Comparison of ENCODE assay signal across 8 mouse cellular contexts in the genomic region with DNA sequence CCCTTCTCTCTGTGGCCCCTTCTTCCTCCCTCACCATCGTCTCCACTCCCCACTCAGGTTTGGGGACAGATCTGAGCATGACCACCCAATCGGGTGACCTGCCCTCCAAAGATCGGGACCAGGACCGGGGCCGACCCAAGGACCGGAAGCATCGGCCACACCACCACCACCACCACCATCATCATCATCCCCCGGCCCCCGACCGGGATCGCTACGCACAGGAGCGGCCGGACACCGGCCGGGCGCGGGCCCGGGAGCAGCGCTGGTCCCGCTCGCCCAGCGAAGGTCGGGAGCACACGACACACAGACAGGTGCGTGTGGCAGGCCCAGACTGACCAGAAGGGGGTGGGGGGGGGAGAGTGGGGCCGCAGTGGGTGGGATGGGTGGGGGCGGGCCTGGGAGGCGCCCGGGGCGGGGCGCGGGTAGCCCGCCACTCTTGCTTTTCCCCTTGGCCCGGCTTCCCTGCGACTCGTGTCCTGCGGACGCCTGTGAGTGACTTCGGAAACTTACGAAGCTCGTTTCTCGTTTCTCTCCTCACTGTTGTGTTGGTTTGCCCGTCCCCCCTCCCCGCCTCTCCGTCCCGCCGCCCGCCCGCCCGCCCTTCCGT. TPM values are rescaled to one million over a fixed set of nuclear protein-coding genes. Genes with fewer than 3 reads are reported as not detected.
DNase-seq lines count a peak whose midpoint lies in the region; ATAC-seq and TF ChIP-seq lines count a peak whose summit lies in the region.

No protein-coding gene starts in this region.

- ATAC-seq in forebrain, embryonic 12.5 days (ENCODE audit: low FRiP score), result peak; percentile 37

- no peak for DNase-seq in heart, adult 2 months
- no peak for DNase-seq in heart, postnatal 25 days (ENCODE audit: low spot score)
- peak; percentile 54 for DNase-seq in adrenal gland, postnatal 14 days
- peak; percentile 50 for DNase-seq in induced T-regulatory cell, adult 2 months (ENCODE audit: low read depth)
- peak; percentile 47 to 57 for DNase-seq in lung, postnatal 4 days
- DNase-seq in splenic B cell, adult 2 months (ENCODE audit: low read depth, low spot score), result peak; percentile 31
- DNase-seq in left cerebral cortex, adult 11 months (ENCODE audit: low spot score), result no peak

- peak overlapping the region; percentile 87 for H3K9ac ChIP-seq in heart, adult 2 months (ENCODE audit: low read depth, low read length)
- H3K9ac ChIP-seq in forebrain, embryonic 12.5 days, result peak overlapping the region; percentile 86

- TF ChIP-seq CTCF in heart, adult 2 months (IDR thresholded peaks at IDR 0.05), result no peak

- no peaks in the 10 kb centered on the region for H3K36me3 ChIP-seq in heart, adult 2 months (ENCODE audit: control insufficient read depth, insufficient read depth, low read length)
- no peaks in the 10 kb centered on the region for H3K36me3 ChIP-seq in forebrain, embryonic 12.5 days (replicated peaks)
- H3K36me3 ChIP-seq in splenic B cell, adult 2 months (ENCODE audit: control insufficient read depth, insufficient read depth, low read length, poor library complexity, severe bottlenecking), result no peaks in the 10 kb centered on the region

- H3K4me3 ChIP-seq in heart, adult 2 months, result peak overlapping the region; percentile 66
- peak overlapping the region; percentile 62 for H3K4me3 ChIP-seq in forebrain, embryonic 12.5 days (replicated peaks)

- H3K27me3 ChIP-seq in heart, adult 2 months (ENCODE audit: control insufficient read depth, insufficient read depth, low read length), result no peaks in the 10 kb centered on the region
- H3K27me3 ChIP-seq in forebrain, embryonic 12.5 days, result no peaks in the 10 kb centered on the region
- no peaks in the 10 kb centered on the region for H3K27me3 ChIP-seq in splenic B cell, adult 2 months (ENCODE audit: control insufficient read depth, insufficient read depth, low read length, poor library complexity, severe bottlenecking)

- no peak for TF ChIP-seq POLR2A in heart, adult 2 months (IDR thresholded peaks at IDR 0.05; ENCODE audit: insufficient read depth, low read depth, low read length)

- intact Hi-C loops in heart, adult 2 months (cut with DNase I), result loop anchor here (1.0 to 2.0 kb wide), 3 partner anchors 22 to 44 kb away; no protein-coding TSS in a partner anchor
- intact Hi-C loops in heart, postnatal 25 days (cut with DNase I), result loop anchor here (2.0 to 5.0 kb wide), 4 partner anchors 16 to 174 kb away; partner anchors contain the start of genes Nacc1 and Trmt1

- H3K4me1 ChIP-seq in heart, adult 2 months (ENCODE audit: control insufficient read depth, insufficient read depth, low read length), result peaks cover 3% of the 10 kb centered on the region
- H3K4me1 ChIP-seq in forebrain, embryonic 12.5 days, result peaks cover 41% of the 10 kb centered on the region

- H3K4me2 ChIP-seq in forebrain, embryonic 12.5 days, result peak overlapping the region; percentile 83

- no peaks in the 10 kb centered on the region for H3K9me3 ChIP-seq in forebrain, embryonic 12.5 days

- no peaks in the 10 kb centered on the region for H3K79me2 ChIP-seq in heart, adult 2 months (replicated peaks; ENCODE audit: control insufficient read depth, insufficient read depth, low read length)

- H3K27ac ChIP-seq in heart, adult 2 months, result peak overlapping the region; percentile 91
- peak overlapping the region; percentile 94 for H3K27ac ChIP-seq in forebrain, embryonic 12.5 days

- WGBS in heart, adult 2 months, result 2% methylated on average over 46 of the region's 52 CpGs
- WGBS in forebrain, embryonic 12.5 days, result under 1% methylated on average over 45 of the region's 52 CpGs

- TF ChIP-seq EP300 in heart, adult 2 months (IDR thresholded peaks at IDR 0.05; ENCODE audit: insufficient read depth, low read depth, low read length), result no peak

RNA-seq across cellular contexts. Expression of gene Ier2, which starts 24.0 kb away (rescaled TPM):
- total RNA-seq in heart, adult 2 months (2021), result 10 to 100 TPM; 11.8 to 13.0 TPM
- polyA plus RNA-seq in heart, adult 2 months (2012; rRNA removed), result 6.8 and 8.1 TPM in 2 replicates
- 10 to 100 TPM; 14.3 to 18.3 TPM for total RNA-seq in heart, postnatal 25 days (2021)
- total RNA-seq in adrenal gland, postnatal 14 days (2021), result 45.5 and 55.7 TPM in 2 replicates
- 53.7 and 62.2 TPM in 2 replicates for polyA plus RNA-seq in forebrain, embryonic 12.5 days (2016; fragmentation: Nextera tagmentation; extraction: Ambion mirVana)

RNA-seq across cellular contexts. Expression of gene Trmt1, which starts 47.4 kb away (rescaled TPM):
- 10 to 100 TPM; 32.0 to 37.4 TPM for total RNA-seq in heart, adult 2 months (2021)
- polyA plus RNA-seq in heart, adult 2 months (2012; rRNA removed), result 39.9 and 50.8 TPM in 2 replicates
- total RNA-seq in heart, postnatal 25 days (2021), result 10 to 100 TPM; 32.6 to 37.6 TPM
- total RNA-seq in adrenal gland, postnatal 14 days (2021), result 62.2 and 67.9 TPM in 2 replicates
- 55.4 and 59.6 TPM in 2 replicates for polyA plus RNA-seq in forebrain, embryonic 12.5 days (2016; fragmentation: Nextera tagmentation; extraction: Ambion mirVana)

RNA-seq across cellular contexts. Expression of gene Nacc1, which starts 49.0 kb away (rescaled TPM):
- total RNA-seq in heart, adult 2 months (2021), result 10 to 100 TPM; 30.5 to 31.0 TPM
- polyA plus RNA-seq in heart, adult 2 months (2012; rRNA removed), result 45.3 and 50.5 TPM in 2 replicates
- total RNA-seq in heart, postnatal 25 days (2021), result 10 to 100 TPM; 32.0 to 32.6 TPM
- 68.3 and 68.8 TPM in 2 replicates for total RNA-seq in adrenal gland, postnatal 14 days (2021)
- 22.8 and 26.6 TPM in 2 replicates for polyA plus RNA-seq in forebrain, embryonic 12.5 days (2016; fragmentation: Nextera tagmentation; extraction: Ambion mirVana)

Comparison
In these comparisons a context has a peak if more than half of its experiments do, and no peak if none do; other contexts are left out.
1. DNase-seq: peak in adrenal gland, postnatal 14 days (single experiment), induced T-regulatory cell, adult 2 months (single experiment), lung, postnatal 4 days (2 of 2) and splenic B cell, adult 2 months (single experiment); none in heart, adult 2 months (0 of 2), heart, postnatal 25 days (single experiment) and left cerebral cortex, adult 11 months (single experiment).